8 mouse cellular contexts compared by ENCODE assay signal in the genomic region with DNA sequence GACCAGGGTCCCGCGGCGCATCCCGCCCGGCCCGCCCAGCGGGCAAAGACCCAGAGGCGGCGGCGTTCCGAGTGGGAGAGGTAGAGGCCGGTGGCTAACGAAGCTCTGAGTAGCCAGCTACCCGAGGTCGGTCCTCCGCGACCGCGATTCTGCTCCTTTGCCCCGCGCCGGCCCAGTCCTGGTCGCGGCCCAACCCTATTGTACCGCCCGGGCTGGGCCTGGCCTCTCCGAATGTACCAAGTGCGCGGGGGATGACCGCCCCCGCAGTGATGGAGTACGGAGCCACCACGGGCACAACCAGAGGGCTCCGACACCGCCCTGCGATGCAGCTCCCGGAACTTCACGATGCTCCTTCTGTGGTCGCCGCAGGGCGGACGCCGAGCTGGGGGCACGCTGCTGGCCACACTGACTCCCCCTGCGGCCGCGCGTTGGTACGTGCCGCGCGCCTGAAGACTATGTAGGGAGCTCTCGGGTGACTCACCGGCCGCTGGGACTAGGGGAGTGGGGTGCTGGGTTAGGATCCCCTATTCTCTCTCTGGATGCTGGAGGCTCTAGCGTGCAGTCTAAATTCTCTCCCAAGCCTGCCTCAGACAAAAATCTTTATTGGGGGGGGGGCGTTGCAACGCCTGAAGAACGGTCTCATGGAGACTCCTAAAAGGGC. TPM values are rescaled to one million over a fixed set of nuclear protein-coding genes. Genes with fewer than 3 reads are reported as not detected.
DNase-seq lines count a peak whose midpoint lies in the region; ATAC-seq and TF ChIP-seq lines count a peak whose summit lies in the region.

Gene Map7d1 (minus strand): TSS at position 213 of the 661 bp plus-strand sequence.

- peak; percentile 45 for ATAC-seq in common myeloid progenitor, adult 5-6 weeks (replicated peaks; ENCODE audit: low read depth, poor library complexity, severe bottlenecking)
- peak; percentile 88 for ATAC-seq in hindbrain, postnatal 0 days
- peak; percentile 54 for ATAC-seq in megakaryocyte, adult 5-6 weeks (ENCODE audit: poor library complexity, severe bottlenecking)

- no peaks in the 10 kb centered on the region for H3K36me3 ChIP-seq in hindbrain, postnatal 0 days (ENCODE audit: insufficient read depth, low read length)

- intact Hi-C loops in left cerebral cortex, adult 2 months (cut with DNase I) = no loop called here

- peak; percentile 87 for DNase-seq in ZHBTc4 (ENCODE audit: low read depth, low spot score)
- peak; percentile 83 to 85 for DNase-seq in gastrocnemius, adult 8-10 months (ENCODE audit: low spot score in 2 of 2)
- peak; percentile 89 for DNase-seq in hindbrain, postnatal 0 days (ENCODE audit: low spot score)
- peak; percentile 85 to 86 for DNase-seq in left cerebral cortex, adult 2 months (ENCODE audit: extremely low spot score in 1 of 2, low spot score in 2 of 2)
- peak; percentile 85 for DNase-seq in right cerebral cortex, adult 18-20 months
- DNase-seq in urinary bladder, adult 2 months (ENCODE audit: low spot score) = peak; percentile 96

- peak within 1 kb of the TSS; percentile 98 for H3K27ac ChIP-seq in hindbrain, postnatal 0 days
- peak within 1 kb of the TSS; percentile 100 for H3K27ac ChIP-seq in left cerebral cortex, adult 2 months

- H3K4me1 ChIP-seq in hindbrain, postnatal 0 days (ENCODE audit: insufficient read depth, low read length) = peaks cover 41% of the 10 kb centered on the region

- TF ChIP-seq CTCF in hindbrain, postnatal 0 days (IDR thresholded peaks at IDR 0.05; ENCODE audit: low read depth) = peak; percentile 34
- TF ChIP-seq CTCF in left cerebral cortex, adult 2 months (IDR thresholded peaks at IDR 0.05) = peak; percentile 25

- 1% methylated on average over 55 of the region's 59 CpGs for WGBS in hindbrain, postnatal 0 days

- H3K9me3 ChIP-seq in hindbrain, postnatal 0 days (ENCODE audit: low read length) = no peaks in the 10 kb centered on the region

- H3K4me3 ChIP-seq in hindbrain, postnatal 0 days (ENCODE audit: low read length) = peak within 1 kb of the TSS; percentile 99
- peak within 1 kb of the TSS; percentile 99 for H3K4me3 ChIP-seq in left cerebral cortex, adult 2 months

- H3K4me2 ChIP-seq in hindbrain, postnatal 0 days (ENCODE audit: low read depth, low read length) = peak within 1 kb of the TSS; percentile 81

- no peaks in the 10 kb centered on the region for H3K27me3 ChIP-seq in hindbrain, postnatal 0 days (ENCODE audit: insufficient read depth, low read length)

- H3K9ac ChIP-seq in hindbrain, postnatal 0 days (replicated peaks; ENCODE audit: low read length) = peak within 1 kb of the TSS; percentile 99

RNA-seq across cellular contexts. Expression of gene Map7d1, which starts in this region (rescaled TPM):
- total RNA-seq in common myeloid progenitor, adult 5-6 weeks (2017) = 13.0 and 32.3 TPM in 2 replicates
- total RNA-seq in gastrocnemius, adult 8-10 months (2022) = 100 to 1,000 TPM; 138 to 195 (median 173) TPM
- total RNA-seq in hindbrain, postnatal 0 days (2014; rRNA removed) = 106 and 109 TPM in 2 replicates
- 51.0 and 54.6 TPM in 2 replicates for polyA plus RNA-seq in hindbrain, postnatal 0 days (2015; fragmentation: Nextera tagmentation; extraction: Ambion mirVana)
- 100 to 1,000 TPM; 281 TPM for total RNA-seq in left cerebral cortex, adult 2 months (2021)
- total RNA-seq in megakaryocyte, adult 5-6 weeks (2015) = 43.9 and 45.9 TPM in 2 replicates
- 60.7 and 71.3 TPM in 2 replicates for total RNA-seq in megakaryocyte, adult 5-6 weeks (2017)
- polyA plus RNA-seq in urinary bladder, adult 2 months (2012; rRNA removed) = 103 and 127 TPM in 2 replicates

Comparison
In these comparisons a context has a peak if more than half of its experiments do, and no peak if none do; other contexts are left out.
1. Peak in every context shown above with its lines: DNase-seq, ATAC-seq, H3K4me3 ChIP-seq and H3K27ac ChIP-seq.